Mouse (Mus musculus): ENCODE measurements around the gene Thada. TPM values are rescaled to one million over a fixed set of nuclear protein-coding genes. Genes with fewer than 3 reads are reported as not detected.

Gene Thada
- 14.6 and 15.9 TPM in 2 replicates for polyA plus RNA-seq (2014; fragmentation: Nextera tagmentation; extraction: Ambion mirVana)

- Histone ChIP-seq H3K4me2 (replicated peaks; ENCODE audit: low read depth, low read length) (peak within 1 kb of the TSS; percentile 69), H3K9ac (replicated peaks; ENCODE audit: low read depth, low read length) (peak within 1 kb of the TSS; percentile 66), H3K27me3 (ENCODE audit: control insufficient read depth, insufficient read depth, low read length) (no peaks in the 10 kb centered on the region), H3K9me3 (ENCODE audit: control insufficient read depth, low read depth, low read length) (no peaks in the 10 kb centered on the region), H3K4me3 (ENCODE audit: low read depth, low read length) (peak within 1 kb of the TSS; percentile 79), H3K36me3 (ENCODE audit: control insufficient read depth, insufficient read depth, low read length) (no peaks in the 10 kb centered on the region), H3K4me1 (ENCODE audit: control insufficient read depth, insufficient read depth, low read length) (0 out of 2 replicates have a peak, but pooled peaks cover 5% of the 10 kb centered on the region), H3K27ac (ENCODE audit: low read length) (peak within 1 kb of the TSS; percentile 70; the same call in 1 of the 2 replicates)
- under 1% methylated on average over 67 of the region's 67 CpGs for WGBS
- peak; percentile 95 for ATAC-seq (ENCODE audit: insufficient number of reproducible peaks, insufficient read depth, low FRiP score, low read depth)
These were observed at the start of gene Thada for GRCm38 (mm10) chr17:84465753-84466608. Thada (minus strand) TSS chr17:84466205.

- H3K27ac ChIP-seq (ENCODE audit: low read length), result peak overlapping the region; percentile 93
- H3K4me3 ChIP-seq (ENCODE audit: low read depth, low read length), result peak overlapping the region; percentile 86
- peak overlapping the region; percentile 72 for H3K4me2 ChIP-seq (replicated peaks; ENCODE audit: low read depth, low read length)
- H3K36me3 ChIP-seq (ENCODE audit: control insufficient read depth, insufficient read depth, low read length), result no peaks in the 10 kb centered on the region
- peak overlapping the region; percentile 83 for H3K9ac ChIP-seq (replicated peaks; ENCODE audit: low read depth, low read length)
- no peaks in the 10 kb centered on the region for H3K9me3 ChIP-seq (ENCODE audit: control insufficient read depth, low read depth, low read length)
- no peaks in the 10 kb centered on the region for H3K27me3 ChIP-seq (ENCODE audit: control insufficient read depth, insufficient read depth, low read length)
- ATAC-seq (ENCODE audit: insufficient number of reproducible peaks, insufficient read depth, low FRiP score, low read depth), result peak; percentile 49; the same call in 1 of the 2 replicates
- 13% methylated on average over 4 of the region's 4 CpGs for WGBS
- peaks cover 18% of the 10 kb centered on the region for H3K4me1 ChIP-seq (ENCODE audit: control insufficient read depth, insufficient read depth, low read length)
These were observed 46.6 kb upstream of the Thada start for GRCm38 (mm10) chr17:84512516-84513085.

GRCm38 (mm10) chr17:84511682-84512515 is 45.9 kb upstream of the Thada start, which contains the start of gene Plekhh2:
Plekhh2 (plus strand) TSS chr17:84511895.
- Histone ChIP-seq H3K9ac (replicated peaks; ENCODE audit: low read depth, low read length) (peak within 1 kb of the TSS; percentile 83), H3K4me2 (replicated peaks; ENCODE audit: low read depth, low read length) (peak within 1 kb of the TSS; percentile 72), H3K4me3 (ENCODE audit: low read depth, low read length) (peak within 1 kb of the TSS; percentile 86), H3K9me3 (ENCODE audit: control insufficient read depth, low read depth, low read length) (no peaks in the 10 kb centered on the region), H3K36me3 (ENCODE audit: control insufficient read depth, insufficient read depth, low read length) (no peaks in the 10 kb centered on the region), H3K27me3 (ENCODE audit: control insufficient read depth, insufficient read depth, low read length) (no peaks in the 10 kb centered on the region), H3K27ac (ENCODE audit: low read length) (peak within 1 kb of the TSS; percentile 93), H3K4me1 (ENCODE audit: control insufficient read depth, insufficient read depth, low read length) (peaks cover 18% of the 10 kb centered on the region)
- ATAC-seq (ENCODE audit: insufficient number of reproducible peaks, insufficient read depth, low FRiP score, low read depth), result peak; percentile 87
- 1% methylated on average over 78 of the region's 79 CpGs for WGBS

GRCm38 (mm10) chr17:84510961-84511639 is 45.1 kb upstream of the Thada start:
- H3K36me3 ChIP-seq (ENCODE audit: control insufficient read depth, insufficient read depth, low read length), result no peaks in the 10 kb centered on the region
- H3K4me3 ChIP-seq (ENCODE audit: low read depth, low read length), result peak overlapping the region; percentile 86
- no peak for ATAC-seq (ENCODE audit: insufficient number of reproducible peaks, insufficient read depth, low FRiP score, low read depth)
- H3K9me3 ChIP-seq (ENCODE audit: control insufficient read depth, low read depth, low read length), result no peaks in the 10 kb centered on the region
- H3K4me1 ChIP-seq (ENCODE audit: control insufficient read depth, insufficient read depth, low read length), result peaks cover 18% of the 10 kb centered on the region
- 21% methylated on average over 11 of the region's 11 CpGs for WGBS
- peak overlapping the region; percentile 72 for H3K4me2 ChIP-seq (replicated peaks; ENCODE audit: low read depth, low read length)
- peak overlapping the region; percentile 93 for H3K27ac ChIP-seq (ENCODE audit: low read length)
- no peak overlapping the region; the same call in 1 of the 2 replicates for H3K9ac ChIP-seq (replicated peaks; ENCODE audit: low read depth, low read length)
- no peaks in the 10 kb centered on the region for H3K27me3 ChIP-seq (ENCODE audit: control insufficient read depth, insufficient read depth, low read length)

GRCm38 (mm10) chr17:84510355-84510754 is 44.4 kb upstream of the Thada start:
- Histone ChIP-seq H3K36me3 (ENCODE audit: control insufficient read depth, insufficient read depth, low read length) (no peaks in the 10 kb centered on the region), H3K4me2 (replicated peaks; ENCODE audit: low read depth, low read length) (no peak overlapping the region), H3K9ac (replicated peaks; ENCODE audit: low read depth, low read length) (no peak overlapping the region), H3K27me3 (ENCODE audit: control insufficient read depth, insufficient read depth, low read length) (no peaks in the 10 kb centered on the region), H3K4me3 (ENCODE audit: low read depth, low read length) (no peak overlapping the region), H3K27ac (ENCODE audit: low read length) (peak overlapping the region; percentile 93), H3K4me1 (ENCODE audit: control insufficient read depth, insufficient read depth, low read length) (peaks cover 18% of the 10 kb centered on the region), H3K9me3 (ENCODE audit: control insufficient read depth, low read depth, low read length) (no peaks in the 10 kb centered on the region)
- ATAC-seq (ENCODE audit: insufficient number of reproducible peaks, insufficient read depth, low FRiP score, low read depth), result peak; percentile 19; the same call in 1 of the 2 replicates
- WGBS, result 16% methylated on average over 5 of the region's 5 CpGs

- Histone ChIP-seq H3K9ac (replicated peaks; ENCODE audit: low read depth, low read length) (no peak overlapping the region), H3K4me1 (ENCODE audit: control insufficient read depth, insufficient read depth, low read length) (peaks cover 18% of the 10 kb centered on the region), H3K4me3 (ENCODE audit: low read depth, low read length) (no peak overlapping the region), H3K27me3 (ENCODE audit: control insufficient read depth, insufficient read depth, low read length) (no peaks in the 10 kb centered on the region), H3K4me2 (replicated peaks; ENCODE audit: low read depth, low read length) (no peak overlapping the region), H3K36me3 (ENCODE audit: control insufficient read depth, insufficient read depth, low read length) (no peaks in the 10 kb centered on the region), H3K27ac (ENCODE audit: low read length) (no peak overlapping the region), H3K9me3 (ENCODE audit: control insufficient read depth, low read depth, low read length) (no peaks in the 10 kb centered on the region)
- WGBS, result 58% methylated on average over 4 of the region's 4 CpGs
- no peak for ATAC-seq (ENCODE audit: insufficient number of reproducible peaks, insufficient read depth, low FRiP score, low read depth)
These were observed 43.2 kb upstream of the Thada start for GRCm38 (mm10) chr17:84509176-84509575.

- no peak overlapping the region for H3K4me2 ChIP-seq (replicated peaks; ENCODE audit: low read depth, low read length)
- H3K4me1 ChIP-seq (ENCODE audit: control insufficient read depth, insufficient read depth, low read length), result peaks cover 18% of the 10 kb centered on the region
- H3K4me3 ChIP-seq (ENCODE audit: low read depth, low read length), result no peak overlapping the region
- WGBS, result 58% methylated on average over 3 of the region's 3 CpGs
- no peaks in the 10 kb centered on the region for H3K9me3 ChIP-seq (ENCODE audit: control insufficient read depth, low read depth, low read length)
- no peaks in the 10 kb centered on the region for H3K36me3 ChIP-seq (ENCODE audit: control insufficient read depth, insufficient read depth, low read length)
- no peak for ATAC-seq (ENCODE audit: insufficient number of reproducible peaks, insufficient read depth, low FRiP score, low read depth)
- no peak overlapping the region for H3K27ac ChIP-seq (ENCODE audit: low read length)
- H3K9ac ChIP-seq (replicated peaks; ENCODE audit: low read depth, low read length), result no peak overlapping the region
- H3K27me3 ChIP-seq (ENCODE audit: control insufficient read depth, insufficient read depth, low read length), result no peaks in the 10 kb centered on the region
These were observed 42.7 kb upstream of the Thada start for GRCm38 (mm10) chr17:84508736-84509135.

All from stomach, embryonic 14.5 days (tissue).